Mouse (Mus musculus) ES-E14 (cell line): ENCODE measurements around the gene Aen. TPM values are rescaled to one million over a fixed set of nuclear protein-coding genes. Genes with fewer than 3 reads are reported as not detected.

Source experiments
- DNase-seq: peaks from one replicate; pipeline ENCODE4 v3.0.0-alpha.2; 2013; ENCODE audit warnings: low read depth, low spot score
- H3K27ac ChIP-seq: 2 replicates; pipeline ENCODE4 v1.5.1; 2012; ENCODE audit warnings: low read depth, mild to moderate bottlenecking, low read length, moderate library complexity, mixed read lengths; ENCODE audit not compliant: poor library complexity, insufficient read depth, severe bottlenecking
- H3K36me3 ChIP-seq: 2 replicates; pipeline ENCODE4 v1.6.1; 2012; ENCODE audit warnings: mild to moderate bottlenecking, low read length, moderate library complexity, mixed read lengths; ENCODE audit not compliant: control insufficient read depth, poor library complexity, insufficient read depth, severe bottlenecking
- H3K4me1 ChIP-seq, 2 experiments: fragments of 150-350 bp in 1 of 2; sonication (generic) in 1 of 2; 2 replicates each; pipeline ENCODE4 v1.6.1; 2012; ENCODE audit warnings: low read length in 2 of 2, mild to moderate bottlenecking in 1 of 2, mixed read lengths in 1 of 2; ENCODE audit not compliant: control insufficient read depth in 2 of 2, insufficient read depth in 2 of 2, poor library complexity in 1 of 2
- H3K4me3 ChIP-seq, 2 experiments: fragments of 150-350 bp in 1 of 2; sonication (generic) in 1 of 2; 2 replicates each; pipeline ENCODE4 v1.5.1; 2012; ENCODE audit warnings: low read length in 2 of 2, low read depth in 1 of 2, mild to moderate bottlenecking in 1 of 2, mixed read lengths in 1 of 2; ENCODE audit not compliant: insufficient read depth in 1 of 2, poor library complexity in 1 of 2, severe bottlenecking in 1 of 2
- H3K9ac ChIP-seq: 2 replicates; pipeline ENCODE4 v1.6.1; 2012; ENCODE audit warnings: low read depth, mild to moderate bottlenecking, low read length, mixed read lengths; ENCODE audit not compliant: poor library complexity, insufficient read depth, severe bottlenecking
- H3K9me3 ChIP-seq: fragments of 150-350 bp; sonication (generic); 2 replicates; pipeline ENCODE4 v1.6.1; 2012; ENCODE audit warnings: low read depth, mild to moderate bottlenecking, low read length; ENCODE audit not compliant: control insufficient read depth, insufficient read depth
- CHD2 ChIP-seq: IDR thresholded peaks from 2 replicates; pipeline ENCODE4 v1.6.1; 2014; ENCODE audit warnings: mild to moderate bottlenecking, low read depth, low read length, inconsistent platforms
- HCFC1 ChIP-seq: IDR thresholded peaks from 2 replicates; pipeline ENCODE4 v1.6.1; 2012; ENCODE audit warnings: low read length, inconsistent platforms, borderline replicate concordance; ENCODE audit not compliant: insufficient read depth
- MAFK ChIP-seq: IDR thresholded peaks from 2 replicates; pipeline ENCODE4 v1.6.1; 2014; ENCODE audit warnings: mild to moderate bottlenecking, low read depth, low read length, inconsistent platforms; ENCODE audit not compliant: insufficient read depth
- ZC3H11A ChIP-seq: IDR thresholded peaks from 2 replicates; pipeline ENCODE4 v1.6.1; 2012; ENCODE audit warnings: low read depth, mild to moderate bottlenecking, inconsistent platforms, low read length, borderline replicate concordance
- ZNF384 ChIP-seq: IDR thresholded peaks from 2 replicates; pipeline ENCODE4 v1.6.1; 2012; ENCODE audit warnings: low read depth, low read length, inconsistent platforms
- in situ Hi-C, 2 experiments: fragments of 600-800 bp; cut with MboI; formaldehyde crosslinking; loops; one replicate each; pipeline ENCODE4 v1.15.1; 2025; ENCODE audit warnings: low sequenced_read_pairs in 2 of 2, inconsistent platforms in 1 of 2; ENCODE audit not compliant: unreplicated experiment in 2 of 2
- total RNA-seq: library from RNA; depleted of rRNA; stranded (reverse); fragments of 300-350 nt; gene quantifications from 2 replicates; pipeline ENCODE4 v1.2.3, GENCODE M21; 2012; rRNA removed

Aen gene
- total RNA-seq, result 104 and 146 TPM in 2 replicates

GRCm38 (mm10) chr7:78895653-78896333 is at the start of gene Aen:
Gene Aen (plus strand): TSS chr7:78895854.
- H3K4me1 ChIP-seq, result peaks cover 9 to 19% of the 10 kb centered on the region in 2 experiments
- H3K27ac ChIP-seq, result peak within 1 kb of the TSS; percentile 85
- H3K36me3 ChIP-seq, result peaks cover 16% of the 10 kb centered on the region
- DNase-seq, result peak; percentile 100
- peak within 1 kb of the TSS; percentile 99 for H3K9ac ChIP-seq
- no peaks in the 10 kb centered on the region for H3K9me3 ChIP-seq
- TF ChIP-seq CHD2 (0 out of 2 replicates have a peak, but pooled peaks have one; percentile 33), MAFK (no peak), HCFC1 (0 out of 2 replicates have a peak, but pooled peaks have one; percentile 33)
- in situ Hi-C loops, result loop anchor here (5.0 to 10.0 kb wide), 3 partner anchors 103 to 311 kb away; partner anchors contain the start of genes Mrpl46 (in 1 of the 2) and Mrps11 (in 1 of the 2)
- H3K4me3 ChIP-seq, result peak within 1 kb of the TSS; percentile 93 to 94

GRCm38 (mm10) chr7:78846066-78846716 is 49.5 kb upstream of the Aen start:
- no peak for TF ChIP-seq CHD2
- TF ChIP-seq ZC3H11A, result no peak
- TF ChIP-seq ZNF384, result no peak
- no peak for TF ChIP-seq HCFC1
- no peak for TF ChIP-seq MAFK
- H3K27ac ChIP-seq, result peak overlapping the region; percentile 71; the same call in 1 of the 2 replicates
- no peaks in the 10 kb centered on the region for H3K9me3 ChIP-seq
- in situ Hi-C loops, result no loop called here
- peaks cover 12% of the 10 kb centered on the region for H3K36me3 ChIP-seq
- peaks cover 0 to 13% of the 10 kb centered on the region in 2 experiments; a peak in 2 of 4 replicates for H3K4me1 ChIP-seq
- no peak for DNase-seq
- peak overlapping the region; percentile 80 to 86 for H3K4me3 ChIP-seq
- peak overlapping the region; percentile 88 for H3K9ac ChIP-seq

- Histone ChIP-seq H3K36me3 (peaks cover 11% of the 10 kb centered on the region; the same call in 1 of the 2 replicates), H3K27ac (peak within 1 kb of the TSS; percentile 71), H3K9me3 (no peaks in the 10 kb centered on the region), H3K4me1 (peaks cover 0 to 13% of the 10 kb centered on the region in 2 experiments; a peak in 2 of 4 replicates), H3K9ac (peak within 1 kb of the TSS; percentile 88), H3K4me3 (peak within 1 kb of the TSS; percentile 80 to 86)
- TF ChIP-seq HCFC1 (0 out of 2 replicates have a peak, but pooled peaks have one; percentile 68), CHD2 (no peak)
- peak; percentile 86 for DNase-seq
- in situ Hi-C loops, result no loop called here
These were observed 48.8 kb upstream of the Aen start, which contains the start of gene Det1 for GRCm38 (mm10) chr7:78846737-78847434. Gene Det1 (minus strand): TSS chr7:78847263.

GRCm38 (mm10) chr7:78854051-78854450 is 41.6 kb upstream of the Aen start:
- no peaks in the 10 kb centered on the region for H3K36me3 ChIP-seq
- no peak overlapping the region for H3K27ac ChIP-seq
- no peak overlapping the region for H3K9ac ChIP-seq
- H3K4me3 ChIP-seq, result no peak overlapping the region
- DNase-seq, result no peak
- H3K9me3 ChIP-seq, result no peaks in the 10 kb centered on the region
- peaks cover 2 to 5% of the 10 kb centered on the region in 2 experiments; a peak in 1 of 4 replicates for H3K4me1 ChIP-seq
- no peak for TF ChIP-seq HCFC1
- TF ChIP-seq MAFK, result no peak
- no peak for TF ChIP-seq ZNF384
- no peak for TF ChIP-seq ZC3H11A
- no peak for TF ChIP-seq CHD2
- in situ Hi-C loops, result no loop called here
